Mouse (Mus musculus): ENCODE results near the gene Vangl1.
A peak's percentile ranks its signal among the peaks of the same experiment; 100 is the strongest.

The Vangl1 gene

DNA sequence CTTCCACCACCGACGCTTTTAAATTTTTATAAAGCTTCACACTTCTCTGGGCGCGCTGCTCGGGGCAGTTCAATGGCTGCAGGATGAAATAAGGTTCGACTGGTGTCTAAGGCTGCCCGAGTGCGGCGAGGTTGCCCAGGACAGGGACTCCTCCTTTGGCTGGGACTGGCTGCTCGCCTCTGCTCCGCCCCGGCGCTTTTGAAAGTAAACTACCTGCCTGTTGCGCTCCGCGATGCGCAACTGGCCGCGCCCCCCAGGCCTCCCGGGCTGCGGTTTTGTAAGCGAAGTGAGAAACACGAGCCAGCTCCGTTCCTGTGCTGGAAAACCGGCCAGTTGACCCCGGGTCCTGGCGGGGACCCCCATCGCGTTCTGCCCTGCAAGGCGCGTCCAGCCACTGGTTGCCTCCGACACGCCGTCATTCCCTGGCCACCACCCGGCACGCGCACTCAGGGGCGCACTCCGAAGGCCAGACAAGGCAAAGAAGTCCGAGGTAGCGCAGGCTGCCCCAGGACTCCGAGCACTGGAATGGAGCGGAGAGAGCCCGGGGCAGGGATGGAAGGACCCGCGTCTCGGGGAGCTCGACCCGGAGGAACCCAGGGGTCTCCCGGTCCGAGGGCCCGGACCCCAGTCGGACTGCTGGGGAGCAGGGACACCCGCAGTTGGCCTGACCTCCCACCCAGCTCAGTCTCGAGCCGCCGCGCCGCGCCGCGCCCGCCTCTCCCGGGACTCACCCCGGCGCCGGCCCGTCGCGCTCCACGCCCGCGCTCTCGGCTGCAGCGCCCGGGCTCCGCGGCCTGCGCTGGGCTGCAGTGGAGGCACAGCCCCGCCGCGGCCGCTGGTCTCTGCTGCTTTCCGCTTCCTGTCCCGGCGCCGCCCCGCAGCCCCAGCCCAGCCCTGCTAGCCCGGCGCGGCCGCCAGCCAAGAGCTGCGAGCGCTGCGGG is at the start of gene Vangl1:
Vangl1 (minus strand) TSS at position 913 of the 941 bp plus-strand sequence.
- DNase-seq: peak; percentile 88 to 92

DNA sequence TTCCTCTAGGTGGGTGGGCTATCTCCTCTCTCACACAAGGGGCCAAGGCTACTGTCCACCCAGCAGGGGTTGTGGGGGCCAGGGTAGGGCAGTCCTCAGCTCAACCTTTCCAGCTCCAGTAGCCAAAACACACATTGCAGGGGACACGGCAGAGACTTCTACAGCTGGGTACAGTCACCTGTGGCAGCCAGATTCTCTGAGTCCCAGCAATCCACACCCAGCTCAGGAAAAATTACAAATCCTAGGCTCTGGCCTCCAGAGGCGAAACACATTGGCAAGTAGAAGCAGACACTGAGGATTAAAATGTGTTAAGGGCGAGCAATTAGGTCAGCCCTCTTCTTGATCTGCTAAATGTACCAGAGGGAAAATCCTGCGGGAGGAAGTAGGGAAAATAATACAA is 49.1 kb upstream of the Vangl1 start:
- no peak for DNase-seq

DNA sequence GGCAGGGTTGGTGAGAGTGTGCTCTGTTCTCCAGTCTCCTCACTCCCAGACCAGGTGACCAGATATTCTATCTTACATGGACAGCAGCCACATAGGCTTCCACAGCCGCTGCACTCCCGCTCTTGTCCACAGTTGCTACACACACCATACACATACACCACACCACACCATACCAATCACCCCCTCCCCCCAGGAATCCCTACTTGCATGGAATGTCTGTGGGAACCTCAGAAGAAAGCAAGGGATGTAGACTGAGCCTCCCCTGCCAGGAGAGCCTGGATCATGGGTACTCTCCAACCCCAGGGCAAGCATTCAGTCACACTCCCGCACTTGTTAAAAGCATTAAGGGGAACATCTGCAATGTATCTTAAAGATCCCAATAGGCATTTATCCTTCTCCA is 48.4 kb upstream of the Vangl1 start:
- DNase-seq: no peak

DNA sequence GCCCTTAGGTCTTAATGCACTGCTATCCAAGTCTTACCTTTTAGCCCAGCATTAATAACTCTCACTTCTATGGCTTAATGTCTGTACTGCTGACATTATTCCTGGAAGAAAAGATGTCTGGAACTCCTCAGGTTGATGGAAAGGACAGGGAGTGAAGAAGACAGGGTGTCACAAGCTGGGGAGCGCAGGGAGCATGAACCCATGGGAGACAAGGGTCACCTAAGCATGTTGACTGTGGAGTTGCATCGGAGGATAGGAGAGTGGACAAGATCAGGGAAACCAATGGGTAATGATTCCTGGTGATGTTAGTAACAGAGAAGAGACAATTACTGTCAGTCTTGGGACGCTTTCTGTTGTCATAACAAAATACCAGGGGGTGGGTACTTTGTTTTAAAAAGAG is 46.4 kb upstream of the Vangl1 start:
- no peak for DNase-seq

DNA sequence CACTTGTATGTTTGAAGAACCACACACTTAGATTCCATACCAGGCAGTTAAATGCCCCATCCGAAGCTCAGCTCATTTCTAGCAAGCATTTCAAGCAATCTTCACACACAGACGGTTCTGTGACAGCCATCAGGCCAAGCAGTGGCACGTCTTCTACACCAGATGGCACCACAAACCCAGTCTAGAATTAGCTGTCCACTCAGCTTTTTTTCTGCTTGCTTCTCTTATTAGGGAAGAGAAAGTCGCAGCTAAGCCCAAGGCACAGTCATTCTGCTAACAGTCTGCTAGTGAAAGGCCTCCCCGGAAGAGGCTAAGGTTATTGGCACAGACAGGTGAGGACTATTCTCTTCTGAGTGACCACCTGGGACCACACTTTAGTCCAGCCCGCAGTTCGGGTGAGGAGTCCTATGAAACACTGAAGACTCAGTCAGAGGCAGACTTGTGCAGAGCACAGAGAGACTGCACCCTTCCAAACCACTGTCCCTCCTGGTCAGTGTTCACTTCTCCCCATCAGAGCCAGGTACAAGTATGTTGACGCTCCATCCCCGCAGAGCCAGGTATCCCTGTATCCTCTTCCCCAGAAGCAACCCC is 45.0 kb upstream of the Vangl1 start:
- DNase-seq: peak; percentile 75 to 79

DNA sequence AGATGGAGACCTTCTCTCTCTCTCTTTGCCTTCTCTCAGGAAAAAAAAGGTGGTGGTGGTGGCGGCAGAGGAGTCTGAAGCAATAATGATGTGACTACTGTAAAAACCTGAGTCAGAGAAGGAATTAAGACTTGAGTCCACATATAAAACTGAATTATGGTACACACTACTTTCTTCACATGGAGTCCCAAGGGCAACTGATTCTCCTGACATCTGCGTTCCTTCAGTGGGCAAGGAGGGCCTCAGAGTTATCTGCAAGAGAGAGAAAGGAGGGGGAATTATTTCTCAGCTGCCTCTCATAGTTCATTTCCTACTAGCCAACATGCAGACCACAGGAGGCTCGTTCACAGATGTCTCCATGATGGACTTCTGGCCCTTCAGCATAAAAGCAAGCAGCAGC is 40.1 kb upstream of the Vangl1 start:
- no peak for DNase-seq

DNA sequence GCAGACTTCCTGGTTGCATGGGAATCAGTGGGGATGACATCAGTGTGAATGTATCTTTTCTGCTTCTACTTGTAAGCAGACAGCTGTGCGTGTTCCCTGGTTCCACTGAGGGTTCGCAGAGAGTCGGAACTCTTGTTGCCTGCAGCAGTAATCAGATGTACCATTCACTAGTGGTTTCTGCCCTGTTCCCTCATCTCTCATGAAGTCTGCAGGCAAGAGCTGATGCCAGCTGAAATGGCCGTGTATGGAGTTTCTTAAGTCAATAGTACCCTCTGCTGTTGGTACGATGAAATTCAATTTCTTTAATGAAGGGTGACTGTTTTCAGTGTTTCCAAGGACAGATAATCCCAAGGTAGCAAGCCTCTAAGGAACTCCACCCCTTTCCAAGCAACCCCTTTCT is 38.4 kb upstream of the Vangl1 start:
- peak; percentile 11 to 46 for DNase-seq

DNA sequence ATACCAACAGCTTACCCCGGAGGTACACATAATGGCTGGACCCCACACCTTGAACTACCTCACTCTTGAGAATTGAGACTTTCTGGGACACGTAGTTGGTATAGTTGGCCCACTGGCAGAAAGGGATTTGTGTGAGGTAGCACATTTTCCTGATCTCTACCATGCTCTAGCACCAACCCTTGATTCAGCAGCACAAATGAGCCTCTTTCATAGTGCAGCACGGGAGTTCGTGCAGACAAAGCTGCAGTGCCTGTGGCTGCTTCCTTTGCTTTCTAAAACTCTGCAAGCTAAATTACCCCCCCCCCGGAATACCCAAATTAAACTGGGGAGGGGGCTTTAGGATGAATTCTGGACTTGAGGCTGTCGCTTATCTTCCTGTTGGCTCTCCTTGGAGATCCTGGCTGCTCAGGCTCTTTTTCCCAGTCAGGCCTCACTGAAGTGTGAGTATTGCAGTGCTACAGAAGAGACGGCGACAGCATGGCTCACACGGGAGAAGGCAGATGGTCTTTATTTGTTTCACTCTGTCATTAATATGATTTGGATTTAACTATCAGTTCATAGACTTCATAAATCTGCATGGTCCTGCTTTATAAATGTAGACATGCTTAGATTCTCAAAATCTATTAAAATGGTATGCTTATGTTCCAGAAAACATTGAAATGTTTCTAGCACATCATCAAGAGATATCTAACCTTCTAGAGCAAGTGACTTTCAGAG is 27.1 kb upstream of the Vangl1 start:
- DNase-seq: no peak

DNA sequence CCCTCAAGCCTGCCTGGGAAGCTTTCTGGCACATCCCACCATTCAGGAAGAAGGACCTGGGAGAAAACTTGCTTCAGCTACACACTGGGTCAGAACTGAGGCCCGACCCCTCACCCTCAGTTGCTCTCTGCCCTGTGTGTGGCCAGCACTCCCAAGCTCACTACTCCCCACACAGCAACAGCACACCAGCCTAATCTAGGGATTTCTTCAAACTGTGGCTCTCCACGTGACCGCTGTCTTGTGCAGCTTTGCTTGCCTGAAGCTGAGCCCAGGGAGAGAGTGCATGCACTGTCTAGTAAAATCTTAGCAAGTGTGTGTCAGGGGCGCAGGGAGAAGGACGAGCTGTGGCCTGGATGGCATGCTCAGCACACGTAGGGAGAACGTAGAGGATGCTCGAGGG is 18.3 kb upstream of the Vangl1 start:
- DNase-seq: no peak

DNA sequence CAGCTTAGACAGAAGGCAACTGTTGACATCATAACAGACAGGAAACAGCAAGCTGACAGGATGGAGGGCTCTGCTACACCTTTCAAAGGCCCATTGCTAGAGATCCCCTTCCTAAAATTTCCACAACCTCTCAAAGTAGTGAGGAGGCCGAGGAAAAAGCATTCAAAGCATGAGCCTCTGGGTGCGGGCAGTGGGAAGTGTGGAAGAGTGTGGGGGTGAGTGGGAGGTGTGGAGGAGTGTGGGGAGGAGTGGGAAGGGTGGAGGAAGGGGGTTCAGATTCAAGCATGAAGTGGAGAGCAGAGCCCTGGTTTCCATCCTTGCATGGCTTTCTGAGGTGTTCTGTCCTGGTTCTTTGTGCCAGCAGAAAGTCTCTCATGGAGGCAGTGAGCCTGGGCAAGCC is 13.8 kb upstream of the Vangl1 start:
- DNase-seq: no peak

DNA sequence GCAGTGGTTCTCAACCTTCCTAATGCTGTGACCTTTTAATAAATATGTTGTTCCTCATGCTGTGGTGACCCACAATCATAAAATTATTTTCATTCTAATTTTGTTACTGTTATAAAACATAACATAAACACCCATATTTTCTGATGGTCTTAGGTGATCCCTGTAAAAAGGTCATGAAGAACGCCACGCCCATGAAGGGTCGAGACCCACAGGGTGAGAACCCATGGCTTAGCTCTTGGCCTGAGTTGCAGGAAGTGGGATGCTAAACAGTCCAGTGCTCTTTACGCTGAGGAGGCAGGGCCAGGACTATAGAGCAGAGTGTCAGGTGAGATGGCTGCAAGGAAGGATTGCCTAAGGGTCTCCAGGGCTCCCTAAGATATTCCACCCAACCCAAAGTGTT is 10.2 kb upstream of the Vangl1 start:
- no peak for DNase-seq

DNA sequence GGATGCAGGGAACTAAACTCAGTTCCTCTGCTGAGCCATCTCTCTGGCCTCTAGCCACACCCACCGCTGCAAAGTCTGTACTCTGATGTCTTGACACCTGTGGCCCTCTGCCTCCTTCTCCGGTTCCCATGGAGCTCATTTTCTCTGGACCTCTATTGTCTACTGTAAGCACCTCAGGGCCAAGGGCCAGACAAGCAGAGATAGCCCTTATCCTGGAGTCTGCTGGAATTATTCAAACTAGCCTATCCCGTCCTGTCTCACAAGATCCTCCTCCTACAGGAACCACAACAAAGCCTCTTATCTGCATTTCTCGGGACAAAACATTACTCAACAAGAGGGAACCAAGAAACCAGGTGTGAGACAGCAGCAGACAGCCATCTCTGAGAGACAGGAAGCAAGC is 9.8 kb upstream of the Vangl1 start:
- DNase-seq: no peak

DNA sequence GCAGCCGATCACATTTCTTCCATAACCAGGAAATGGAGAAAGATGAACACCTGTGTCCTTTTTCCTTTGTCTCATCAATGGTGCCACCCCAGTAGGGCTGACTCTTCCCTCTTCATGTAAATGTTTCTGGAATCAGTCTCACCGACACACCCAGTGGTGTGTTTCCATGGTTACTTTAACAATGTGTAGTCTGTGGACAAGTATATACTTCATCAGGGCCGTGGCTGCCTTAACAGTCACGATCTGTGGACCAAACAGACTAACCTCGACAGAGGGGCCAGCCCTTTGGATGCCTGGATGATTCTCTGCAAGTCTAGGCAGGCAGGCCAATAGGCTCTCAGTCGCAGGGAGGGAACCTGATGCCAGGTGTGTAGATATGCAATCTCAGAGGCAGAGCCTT is 8.4 kb upstream of the Vangl1 start:
- DNase-seq: no peak

DNA sequence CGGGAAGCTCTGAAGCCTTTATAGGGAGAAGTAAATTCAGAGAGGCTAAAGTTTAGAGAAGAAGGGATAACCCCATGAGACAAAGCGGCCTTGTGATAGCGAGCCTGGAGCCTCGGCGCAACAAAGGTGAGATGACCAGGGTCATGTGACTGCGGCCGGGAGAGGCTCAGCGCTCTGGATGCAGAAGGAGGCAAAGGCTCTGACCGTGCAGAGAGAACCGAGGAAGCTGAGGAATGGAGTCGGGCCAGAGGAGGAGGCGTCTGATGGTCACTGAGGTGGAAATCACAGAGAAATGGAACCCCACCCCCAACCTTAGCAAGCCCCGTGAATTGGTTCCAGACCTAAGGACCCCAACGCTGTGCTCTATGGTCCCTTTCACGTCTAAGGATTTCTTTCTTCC is 7.8 kb upstream of the Vangl1 start:
- DNase-seq: no peak

DNA sequence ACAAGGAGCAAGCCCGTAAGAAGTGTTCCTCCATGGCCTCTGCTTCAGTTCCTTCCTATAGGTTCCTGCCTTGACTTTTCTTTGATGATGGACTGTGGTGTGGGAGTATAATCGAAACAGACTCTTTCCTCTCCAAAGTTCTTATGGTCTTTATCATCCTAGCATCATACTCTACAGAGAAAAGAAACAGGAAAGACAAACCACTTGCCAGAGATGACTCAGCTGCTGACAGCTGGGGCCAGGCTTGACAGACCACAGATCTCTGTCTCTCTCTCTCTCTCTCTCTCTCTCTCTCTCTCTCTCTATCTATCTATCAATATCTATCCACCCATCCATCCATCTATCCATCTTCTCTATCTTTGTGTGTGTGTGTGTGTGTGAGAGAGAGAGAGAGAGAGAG is 6.8 kb upstream of the Vangl1 start:
- DNase-seq: no peak

DNA sequence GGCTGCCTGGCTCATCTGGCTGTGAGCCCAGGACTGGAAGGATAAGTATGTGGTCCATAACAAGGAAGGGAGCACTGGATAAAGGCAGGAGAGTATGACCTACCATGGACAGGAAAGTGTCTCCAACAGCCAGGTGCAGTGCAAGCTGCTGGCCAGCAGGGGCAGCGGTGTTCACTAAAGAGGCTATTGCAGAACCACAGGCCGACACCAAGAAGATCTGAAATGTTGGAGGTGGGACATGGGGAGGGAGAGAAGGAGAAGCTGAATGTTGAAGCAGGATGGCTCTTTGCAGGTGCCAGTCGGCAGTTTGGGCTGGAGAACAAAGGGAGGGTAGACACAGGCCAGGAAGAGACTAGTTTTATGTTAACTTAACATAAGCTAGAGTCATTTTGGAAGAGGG is 6.3 kb upstream of the Vangl1 start:
- DNase-seq: peak; percentile 47 to 61

DNA sequence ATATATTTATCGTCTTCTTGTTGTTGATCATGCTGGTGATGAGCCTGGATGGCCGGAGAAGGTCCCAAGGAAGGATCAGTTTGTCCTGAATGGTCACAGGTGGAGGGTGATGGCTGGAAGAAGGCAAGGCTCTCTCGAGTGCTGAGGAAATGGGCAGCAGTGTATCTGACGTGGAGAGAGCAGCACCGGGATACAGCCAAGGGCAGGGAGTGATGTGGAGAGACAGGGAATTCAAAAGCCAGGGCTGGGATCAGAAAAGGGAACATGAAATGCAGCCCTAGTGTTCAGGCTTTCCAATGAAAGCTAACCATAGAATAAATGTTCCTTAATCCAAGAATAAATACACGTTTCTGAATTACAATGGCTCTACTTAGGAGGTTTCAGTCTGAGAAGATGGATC is 4.4 kb upstream of the Vangl1 start:
- DNase-seq: no peak

DNA sequence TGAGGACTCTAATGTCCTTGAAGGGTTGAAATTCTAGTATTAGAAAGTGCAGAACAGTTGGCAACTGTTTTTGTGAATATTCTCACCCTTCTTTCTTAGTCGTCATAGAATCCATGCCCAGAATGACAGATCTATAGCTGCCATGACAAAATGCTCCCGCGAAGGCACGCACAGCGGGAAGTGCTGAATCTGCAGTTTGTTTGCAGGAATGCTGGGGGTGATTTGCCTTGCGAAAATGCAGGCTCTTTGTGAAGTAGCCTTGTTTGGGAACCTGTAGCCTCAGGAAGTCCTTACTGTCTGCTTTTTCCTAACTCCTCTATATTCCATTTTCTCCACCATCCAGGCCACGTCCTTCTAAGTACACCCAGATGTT is 951 bp upstream of the Vangl1 start:
- peak in 1 of 2 experiments; percentile 25 for DNase-seq

DNA sequence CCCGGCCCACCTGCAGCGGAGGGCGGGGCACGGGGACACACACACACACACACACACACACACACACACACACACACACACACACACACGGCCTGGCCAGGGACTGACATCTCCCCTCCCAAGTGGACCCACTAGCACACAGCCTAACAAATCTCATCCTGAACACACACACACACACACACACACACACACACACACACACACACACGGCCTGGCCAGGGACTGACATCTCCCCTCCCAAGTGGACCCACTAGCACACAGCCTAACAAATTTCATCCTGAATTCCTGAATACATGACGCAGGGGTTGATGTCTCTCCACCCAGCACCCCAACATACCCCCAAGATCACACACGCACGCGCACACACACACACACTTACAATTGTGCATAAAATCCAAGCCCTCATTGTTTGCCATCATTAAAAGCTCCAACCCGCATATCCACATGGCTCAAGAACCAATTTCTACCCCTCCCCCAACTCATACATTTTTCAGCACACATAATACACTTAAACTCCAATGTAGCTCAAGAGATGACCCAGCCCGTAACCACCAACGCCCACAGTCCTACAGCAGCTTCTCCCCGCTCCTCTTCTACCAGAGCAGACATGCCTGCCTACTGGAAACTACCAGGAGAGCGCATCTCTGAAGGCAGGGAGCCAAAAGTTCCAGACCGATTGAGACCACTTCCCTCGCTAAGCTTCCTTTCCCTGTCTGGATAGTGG is 403 bp upstream of the Vangl1 start:
- peak; percentile 20 to 34 for DNase-seq

DNA sequence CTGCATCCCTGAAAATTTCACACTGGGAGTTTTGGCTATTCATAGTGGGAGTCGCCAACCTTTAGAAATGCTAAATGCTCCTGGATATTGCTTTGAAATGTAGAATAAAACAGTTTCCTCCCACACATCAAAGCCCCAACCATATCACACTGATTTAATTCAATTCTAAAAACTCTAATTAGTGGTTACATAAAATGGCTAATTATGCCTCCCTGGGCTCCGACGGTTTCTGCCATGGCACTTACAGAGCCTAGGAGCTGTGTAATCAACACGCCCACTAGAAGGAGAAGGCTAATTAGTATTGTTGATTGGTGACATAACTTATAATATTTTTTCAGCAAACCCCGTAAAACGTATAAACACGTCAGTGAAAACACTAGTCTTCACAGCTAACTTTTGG is 1.4 kb downstream of the Vangl1 start:
- no peak for DNase-seq

DNA sequence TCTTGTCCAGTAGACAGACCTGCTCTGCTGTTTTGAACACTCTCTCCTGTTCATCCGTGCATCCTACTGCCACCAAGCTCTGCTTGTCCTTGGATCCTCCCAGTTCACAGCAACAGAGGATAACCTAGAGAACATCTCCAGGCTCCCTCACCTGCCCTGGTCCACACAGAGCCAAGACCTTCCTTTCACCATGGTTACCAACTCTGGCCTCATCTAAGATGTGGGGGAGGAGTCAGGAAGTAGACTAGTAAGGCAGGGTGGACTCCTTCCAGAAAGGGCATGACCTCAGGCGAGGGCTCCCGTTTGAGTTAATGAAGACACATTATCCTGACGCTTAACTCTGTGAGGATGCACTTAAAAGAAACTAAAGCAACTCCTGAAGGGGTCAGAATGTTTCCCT is 4.5 kb downstream of the Vangl1 start:
- DNase-seq: no peak

DNA sequence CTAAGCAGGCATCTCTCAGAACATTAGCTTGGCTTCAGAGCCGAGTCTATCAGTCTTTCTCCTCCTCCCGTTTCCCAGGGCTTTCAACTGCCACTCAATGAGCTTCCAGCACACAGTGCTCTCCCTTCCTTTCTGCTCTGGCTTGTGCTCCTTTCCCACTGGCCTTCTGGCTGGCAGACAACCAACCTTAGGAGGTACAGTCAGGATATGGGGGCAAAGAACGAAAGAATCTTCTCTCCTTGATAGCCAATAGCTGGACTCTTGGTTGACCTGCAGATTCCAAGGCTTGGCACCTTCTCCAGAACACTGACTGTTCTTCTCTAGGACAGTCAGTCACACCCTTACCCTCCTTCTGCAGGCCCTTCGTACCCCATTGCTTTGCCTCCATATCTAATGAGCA is 5.3 kb downstream of the Vangl1 start:
- no peak for DNase-seq

DNA sequence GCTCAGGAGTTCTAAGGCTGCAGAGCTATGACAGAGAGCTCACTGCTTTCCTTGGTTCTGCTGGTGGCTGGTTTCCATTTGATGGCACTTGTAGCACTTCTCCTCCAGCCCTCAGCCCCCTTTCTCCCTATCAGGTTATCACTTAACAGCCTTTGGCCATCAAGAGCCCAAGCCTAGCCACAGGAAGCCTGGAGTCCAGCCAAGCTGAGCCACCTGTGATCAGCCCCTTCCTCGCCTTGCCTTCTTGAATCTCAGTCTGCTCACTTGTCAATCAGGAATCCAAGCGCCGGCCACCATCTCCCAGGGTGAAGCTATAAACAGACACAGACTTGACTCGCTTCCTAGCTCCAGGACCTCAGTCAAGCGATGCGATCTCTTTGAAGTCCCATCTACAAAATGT is 6.0 kb downstream of the Vangl1 start:
- no peak for DNase-seq
